Mouse (Mus musculus): ENCODE results near the gene Plxdc1. TPM values are rescaled to one million over a fixed set of nuclear protein-coding genes. Genes with fewer than 3 reads are reported as not detected.

The Plxdc1 gene
- polyA plus RNA-seq, 1 experiment from 2014 or later = 2.8 TPM

- H3K27me3 ChIP-seq (replicated peaks; ENCODE audit: control insufficient read depth, insufficient read depth, low read length) = no peaks in the 10 kb centered on the region
- 27% methylated on average over 7 of the region's 7 CpGs for WGBS
- ATAC-seq = peak; percentile 18
- no peaks in the 10 kb centered on the region for H3K36me3 ChIP-seq (ENCODE audit: control insufficient read depth, insufficient read depth, low read length)
- H3K4me2 ChIP-seq (ENCODE audit: low read length) = peak overlapping the region; percentile 73
- H3K4me3 ChIP-seq (ENCODE audit: low read length) = peak overlapping the region; percentile 71
- H3K9ac ChIP-seq (ENCODE audit: low read depth, low read length) = peak overlapping the region; percentile 61
- no peaks in the 10 kb centered on the region for H3K9me3 ChIP-seq (ENCODE audit: control insufficient read depth, low read length)
- H3K4me1 ChIP-seq (ENCODE audit: control insufficient read depth, insufficient read depth, low read depth, low read length) = no peaks in the 10 kb centered on the region; the same call in 1 of the 2 replicates
- H3K27ac ChIP-seq (ENCODE audit: low read depth, low read length) = peak overlapping the region; percentile 77
Measured at GRCm38 (mm10) chr11:97884601-97885185, 101.6 kb downstream of the Plxdc1 start.

GRCm38 (mm10) chr11:97883918-97884600 lies 102.2 kb downstream of the Plxdc1 start, which contains the start of gene Fbxo47:
Gene Fbxo47, minus strand, starts transcription at chr11:97884154.
- no peaks in the 10 kb centered on the region for H3K9me3 ChIP-seq (ENCODE audit: control insufficient read depth, low read length)
- peak within 1 kb of the TSS; percentile 66 for H3K9ac ChIP-seq (ENCODE audit: low read depth, low read length)
- H3K4me2 ChIP-seq (ENCODE audit: low read length) = peak within 1 kb of the TSS; percentile 73
- WGBS = under 1% methylated on average over 37 of the region's 37 CpGs
- peak within 1 kb of the TSS; percentile 82 for H3K27ac ChIP-seq (ENCODE audit: low read depth, low read length)
- H3K4me3 ChIP-seq (ENCODE audit: low read length) = peak within 1 kb of the TSS; percentile 71
- H3K4me1 ChIP-seq (ENCODE audit: control insufficient read depth, insufficient read depth, low read depth, low read length) = no peaks in the 10 kb centered on the region; the same call in 1 of the 2 replicates
- ATAC-seq = peak; percentile 98
- H3K36me3 ChIP-seq (ENCODE audit: control insufficient read depth, insufficient read depth, low read length) = no peaks in the 10 kb centered on the region
- no peaks in the 10 kb centered on the region for H3K27me3 ChIP-seq (replicated peaks; ENCODE audit: control insufficient read depth, insufficient read depth, low read length)

- H3K27me3 ChIP-seq (replicated peaks; ENCODE audit: control insufficient read depth, insufficient read depth, low read length) = no peaks in the 10 kb centered on the region
- H3K4me2 ChIP-seq (ENCODE audit: low read length) = peak overlapping the region; percentile 73
- H3K9me3 ChIP-seq (ENCODE audit: control insufficient read depth, low read length) = no peaks in the 10 kb centered on the region
- ATAC-seq = 0 out of 2 replicates have a peak, but pooled peaks have one; percentile 26
- peak overlapping the region; percentile 71 for H3K4me3 ChIP-seq (ENCODE audit: low read length)
- no peaks in the 10 kb centered on the region; the same call in 1 of the 2 replicates for H3K4me1 ChIP-seq (ENCODE audit: control insufficient read depth, insufficient read depth, low read depth, low read length)
- no peaks in the 10 kb centered on the region for H3K36me3 ChIP-seq (ENCODE audit: control insufficient read depth, insufficient read depth, low read length)
- H3K9ac ChIP-seq (ENCODE audit: low read depth, low read length) = peak overlapping the region; percentile 66
- WGBS = 5% methylated on average over 26 of the region's 26 CpGs
- peak overlapping the region; percentile 82 for H3K27ac ChIP-seq (ENCODE audit: low read depth, low read length)
Measured at GRCm38 (mm10) chr11:97883542-97883917, 102.7 kb downstream of the Plxdc1 start.

GRCm38 (mm10) chr11:97880362-97880761 lies 105.9 kb downstream of the Plxdc1 start:
- H3K27me3 ChIP-seq (replicated peaks; ENCODE audit: control insufficient read depth, insufficient read depth, low read length) = no peaks in the 10 kb centered on the region
- no peaks in the 10 kb centered on the region; the same call in 1 of the 2 replicates for H3K4me1 ChIP-seq (ENCODE audit: control insufficient read depth, insufficient read depth, low read depth, low read length)
- no peak overlapping the region for H3K9ac ChIP-seq (ENCODE audit: low read depth, low read length)
- no peak overlapping the region for H3K4me3 ChIP-seq (ENCODE audit: low read length)
- no peaks in the 10 kb centered on the region for H3K36me3 ChIP-seq (ENCODE audit: control insufficient read depth, insufficient read depth, low read length)
- H3K27ac ChIP-seq (ENCODE audit: low read depth, low read length) = no peak overlapping the region
- ATAC-seq = no peak
- no peaks in the 10 kb centered on the region for H3K9me3 ChIP-seq (ENCODE audit: control insufficient read depth, low read length)
- H3K4me2 ChIP-seq (ENCODE audit: low read length) = no peak overlapping the region
- WGBS = 94% methylated on average over 4 of the region's 4 CpGs

- H3K4me3 ChIP-seq (ENCODE audit: low read length) = no peak overlapping the region
- no peaks in the 10 kb centered on the region for H3K9me3 ChIP-seq (ENCODE audit: control insufficient read depth, low read length)
- WGBS = 79% methylated on average over 2 of the region's 2 CpGs
- no peak overlapping the region for H3K4me2 ChIP-seq (ENCODE audit: low read length)
- no peak overlapping the region for H3K9ac ChIP-seq (ENCODE audit: low read depth, low read length)
- H3K27ac ChIP-seq (ENCODE audit: low read depth, low read length) = no peak overlapping the region
- no peak for ATAC-seq
- H3K4me1 ChIP-seq (ENCODE audit: control insufficient read depth, insufficient read depth, low read depth, low read length) = no peaks in the 10 kb centered on the region
- no peaks in the 10 kb centered on the region for H3K36me3 ChIP-seq (ENCODE audit: control insufficient read depth, insufficient read depth, low read length)
- H3K27me3 ChIP-seq (replicated peaks; ENCODE audit: control insufficient read depth, insufficient read depth, low read length) = no peaks in the 10 kb centered on the region
Measured at GRCm38 (mm10) chr11:97877341-97877740, 108.9 kb downstream of the Plxdc1 start.

GRCm38 (mm10) chr11:97874396-97874795 lies 111.8 kb downstream of the Plxdc1 start:
- no peak overlapping the region for H3K4me3 ChIP-seq (ENCODE audit: low read length)
- ATAC-seq = no peak
- WGBS = 95% methylated on average over 1 of the region's 1 CpGs
- no peak overlapping the region for H3K27ac ChIP-seq (ENCODE audit: low read depth, low read length)
- no peak overlapping the region for H3K9ac ChIP-seq (ENCODE audit: low read depth, low read length)
- no peaks in the 10 kb centered on the region for H3K36me3 ChIP-seq (ENCODE audit: control insufficient read depth, insufficient read depth, low read length)
- no peak overlapping the region for H3K4me2 ChIP-seq (ENCODE audit: low read length)
- no peaks in the 10 kb centered on the region for H3K9me3 ChIP-seq (ENCODE audit: control insufficient read depth, low read length)
- no peaks in the 10 kb centered on the region for H3K4me1 ChIP-seq (ENCODE audit: control insufficient read depth, insufficient read depth, low read depth, low read length)
- no peaks in the 10 kb centered on the region for H3K27me3 ChIP-seq (replicated peaks; ENCODE audit: control insufficient read depth, insufficient read depth, low read length)

Small RNAs within 50 kb of the gene (microRNA-seq; reads per million reads assigned to microRNA genes)
- gene Gm22461 (not detected), gene Gm27597 (not detected)

Other genes starting within 250 kb of the Plxdc1 start
- 3.6 and 4.4 TPM in 2 replicates for gene Pip4k2b, start 241.7 kb downstream of the Plxdc1 start, polyA plus RNA-seq (2015; fragmentation: Nextera tagmentation; extraction: Ambion mirVana)
- 14.1 and 16.2 TPM in 2 replicates for gene Cwc25, start 219.9 kb downstream of the Plxdc1 start, polyA plus RNA-seq (2015; fragmentation: Nextera tagmentation; extraction: Ambion mirVana)
- 0.44 and 0.91 TPM in 2 replicates for gene 1700001P01Rik, start 210.5 kb downstream of the Plxdc1 start, polyA plus RNA-seq (2015; fragmentation: Nextera tagmentation; extraction: Ambion mirVana)
- gene Rpl23, start 204.0 kb downstream of the Plxdc1 start, polyA plus RNA-seq (2015; fragmentation: Nextera tagmentation; extraction: Ambion mirVana) = 252 and 268 TPM in 2 replicates
- 176 and 191 TPM in 2 replicates for gene Lasp1, start 187.4 kb downstream of the Plxdc1 start, polyA plus RNA-seq (2015; fragmentation: Nextera tagmentation; extraction: Ambion mirVana)
- gene B230217C12Rik, start 145.7 kb downstream of the Plxdc1 start, polyA plus RNA-seq (2015; fragmentation: Nextera tagmentation; extraction: Ambion mirVana) = 38.2 and 40.7 TPM in 2 replicates
- 0.34 and 0.43 TPM in 2 replicates for gene Fbxo47, start 102.3 kb downstream of the Plxdc1 start, polyA plus RNA-seq (2015; fragmentation: Nextera tagmentation; extraction: Ambion mirVana)
- 7.3 and 7.6 TPM in 2 replicates for gene Arl5c, start 9.7 kb upstream of the Plxdc1 start, polyA plus RNA-seq (2015; fragmentation: Nextera tagmentation; extraction: Ambion mirVana)
- gene Cacnb1, start 36.6 kb upstream of the Plxdc1 start, polyA plus RNA-seq (2015; fragmentation: Nextera tagmentation; extraction: Ambion mirVana) = 59.6 and 69.0 TPM in 2 replicates
- 578 and 612 TPM in 2 replicates for gene Rpl19, start 40.3 kb upstream of the Plxdc1 start, polyA plus RNA-seq (2015; fragmentation: Nextera tagmentation; extraction: Ambion mirVana)
- gene Stac2, start 67.0 kb upstream of the Plxdc1 start, polyA plus RNA-seq (2015; fragmentation: Nextera tagmentation; extraction: Ambion mirVana) = 7.9 and 9.8 TPM in 2 replicates
- gene Fbxl20, start 164.0 kb upstream of the Plxdc1 start, polyA plus RNA-seq (2015; fragmentation: Nextera tagmentation; extraction: Ambion mirVana) = 20.9 and 26.3 TPM in 2 replicates
- 48.7 and 52.6 TPM in 2 replicates for gene Med1, start 206.8 kb upstream of the Plxdc1 start, polyA plus RNA-seq (2015; fragmentation: Nextera tagmentation; extraction: Ambion mirVana)
- gene Cdk12, start 216.6 kb upstream of the Plxdc1 start, polyA plus RNA-seq (2015; fragmentation: Nextera tagmentation; extraction: Ambion mirVana) = 6.1 and 7.7 TPM in 2 replicates